Mouse (Mus musculus) megakaryocyte, embryonic 14.5 days (primary cell): ENCODE results near the gene Meis2.

ENCODE experiments used
- FLI1 ChIP-seq: IDR thresholded peaks from 2 replicates; pipeline ENCODE4 v1.6.1; 2012; ENCODE audit warnings: low read length, inconsistent platforms, mixed read lengths
- GATA1 ChIP-seq: IDR thresholded peaks from 3 replicates; pipeline ENCODE4 v1.6.1; 2012; ENCODE audit warnings: mixed read lengths, low read length, inconsistent platforms, borderline replicate concordance

- TF ChIP-seq GATA1 (no peak), FLI1 (no peak)
These were observed 127.7 kb downstream of the Meis2 start for GRCm38 (mm10) chr2:115937896-115938295.
